Mouse (Mus musculus) megakaryocyte, embryonic 14.5 days (primary cell): Measurements from ENCODE around the gene Gm21973.

Source experiments
- FLI1 ChIP-seq: IDR thresholded peaks from 2 replicates; pipeline ENCODE4 v1.6.1; 2012; ENCODE audit warnings: low read length, inconsistent platforms, mixed read lengths
- GATA1 ChIP-seq: IDR thresholded peaks from 3 replicates; pipeline ENCODE4 v1.6.1; 2012; ENCODE audit warnings: mixed read lengths, low read length, inconsistent platforms, borderline replicate concordance

DNA sequence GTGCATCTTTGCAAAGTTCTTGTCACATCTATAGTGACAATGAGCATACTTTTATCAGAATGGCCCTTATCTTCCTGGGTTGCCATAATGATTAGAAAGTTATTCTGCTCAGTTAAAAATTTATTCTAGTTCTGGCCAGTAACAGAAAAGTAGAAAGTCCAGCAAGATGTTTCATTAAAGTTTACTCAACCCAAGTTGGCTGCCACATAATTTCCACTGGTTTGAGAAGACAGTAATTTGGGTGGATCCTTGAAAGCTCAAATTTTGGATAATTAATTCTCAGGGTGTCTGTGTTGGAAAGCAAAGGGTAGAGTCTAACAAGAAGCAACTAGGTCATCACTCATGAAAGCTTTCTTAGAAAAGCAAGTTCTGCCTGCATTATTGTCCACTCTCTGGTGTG, 41.5 kb upstream of the Gm21973 start:
- TF ChIP-seq GATA1 = no peak
- no peak for TF ChIP-seq FLI1
